Mouse (Mus musculus) right cerebral cortex, postnatal 10 days (tissue): ENCODE results near the gene Glis3.

ENCODE experiments used
- DNase-seq, 2 experiments: peaks; one replicate each; pipeline ENCODE4 v3.0.0; 2021; ENCODE audit warnings: low spot score in 2 of 2

The Glis3 gene

DNA sequence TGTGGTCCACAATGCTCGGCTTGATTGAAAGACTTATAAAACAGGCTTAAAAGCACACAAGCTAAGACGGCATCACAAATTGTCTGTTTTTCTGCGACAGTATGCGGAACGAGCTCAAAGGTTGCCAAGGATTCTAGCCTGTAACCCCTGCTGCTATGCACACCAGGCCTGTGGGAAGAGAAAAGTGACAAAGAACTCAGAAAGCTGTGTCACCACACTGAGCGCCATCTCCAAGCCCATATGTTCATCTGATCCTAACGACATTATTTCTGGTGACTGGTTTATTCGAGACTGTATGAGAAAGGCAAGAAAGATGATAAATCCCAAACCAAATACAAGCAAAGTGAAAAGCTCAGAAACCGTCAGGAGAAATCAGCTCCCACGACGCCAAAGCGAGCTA lies 144.9 kb downstream of the Glis3 start:
- no peak for DNase-seq

DNA sequence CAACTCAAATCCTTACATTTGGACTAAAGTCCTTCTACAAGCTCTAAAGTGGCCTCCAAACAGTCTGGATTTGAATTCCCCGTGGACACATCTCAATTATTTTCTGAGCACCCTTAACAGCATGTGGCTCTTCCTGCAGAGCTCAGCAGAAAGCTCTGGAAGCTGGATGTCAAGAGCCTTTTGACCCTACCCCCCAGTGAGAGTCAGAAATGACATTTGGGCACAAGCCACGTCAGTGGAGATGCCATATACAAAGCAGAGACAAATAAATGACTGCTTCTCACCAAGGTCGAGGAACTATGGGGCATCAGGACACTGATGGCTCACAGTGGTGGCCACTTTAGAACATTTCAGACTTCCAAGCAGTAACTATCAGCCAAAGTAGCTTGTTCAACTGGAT lies 146.3 kb downstream of the Glis3 start:
- DNase-seq = no peak

DNA sequence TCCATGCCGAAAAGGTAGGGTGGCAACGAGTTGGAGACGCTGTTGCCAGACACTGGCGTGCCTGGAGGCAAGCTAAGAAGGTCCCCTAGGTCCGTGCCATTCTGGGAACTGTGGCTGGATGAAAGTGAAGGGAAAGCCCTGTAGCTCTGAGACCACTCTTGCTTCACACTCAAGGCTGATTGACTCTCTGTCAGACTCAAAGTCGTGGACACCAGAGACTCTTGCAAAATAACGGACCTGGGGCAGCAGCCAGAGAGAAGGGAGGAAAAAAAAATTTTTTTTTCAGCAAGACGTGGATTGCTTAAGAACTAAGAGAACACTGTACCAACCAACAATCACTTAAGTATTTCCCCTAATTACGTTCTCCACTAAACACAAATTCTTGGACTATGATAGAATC lies 148.1 kb downstream of the Glis3 start:
- DNase-seq = no peak

DNA sequence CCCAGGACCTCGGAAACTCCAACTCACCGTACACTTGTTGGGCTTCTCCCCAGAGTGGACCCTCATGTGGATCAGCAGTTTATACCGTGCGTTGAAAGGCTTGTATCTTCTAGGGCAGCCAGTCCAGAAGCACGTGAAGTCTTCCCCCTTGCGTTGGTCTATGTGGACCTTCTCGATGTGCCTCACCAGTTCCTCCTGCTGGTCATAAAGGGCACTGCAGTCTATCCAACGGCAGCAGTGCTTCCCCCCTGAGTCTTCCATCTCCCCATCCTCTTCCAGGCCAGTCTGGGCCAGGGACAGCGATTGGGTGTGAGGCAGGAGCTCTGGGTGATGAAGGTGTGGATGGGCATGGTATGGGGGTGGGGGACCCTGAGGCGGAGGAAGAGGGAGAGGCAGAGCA lies 149.0 kb downstream of the Glis3 start:
- DNase-seq = no peak

DNA sequence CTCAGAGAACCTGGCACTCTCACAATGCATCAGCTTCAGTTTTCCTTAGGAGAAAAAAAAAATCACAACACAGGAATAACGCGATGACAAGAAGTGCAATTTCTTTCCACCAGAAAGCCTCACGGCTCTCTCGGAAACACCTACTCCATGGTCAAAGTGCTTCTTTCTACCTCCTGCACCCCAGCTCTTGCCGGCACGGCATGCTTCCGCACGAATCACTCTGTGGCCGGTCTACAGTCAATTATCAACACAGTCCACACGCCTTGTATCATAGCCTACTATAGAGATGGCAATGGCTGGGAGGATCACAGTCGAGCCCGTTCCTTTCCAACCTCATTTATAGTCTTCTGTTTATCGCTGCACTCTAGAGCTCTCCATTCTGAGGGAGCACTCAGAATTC lies 150.9 kb downstream of the Glis3 start:
- no peak for DNase-seq

DNA sequence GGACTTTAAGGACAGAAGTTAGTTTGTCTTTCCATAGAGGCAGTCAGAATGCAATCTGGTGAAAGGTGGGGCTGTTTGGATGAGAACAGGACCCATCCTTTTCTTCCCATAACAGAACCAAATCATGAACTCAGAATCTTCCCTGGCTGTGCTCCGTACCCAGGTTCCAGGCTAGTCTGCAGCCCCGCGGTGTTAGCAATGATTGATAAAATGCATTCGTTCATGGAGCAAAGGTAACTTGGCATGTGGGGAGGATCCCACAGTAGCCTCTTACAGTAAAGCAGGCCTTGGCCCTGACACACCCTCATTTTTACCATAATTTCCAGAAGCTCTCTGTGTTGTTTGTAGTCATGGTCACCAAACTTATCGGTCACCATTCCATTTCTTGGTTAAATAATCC lies 152.4 kb downstream of the Glis3 start:
- no peak for DNase-seq

DNA sequence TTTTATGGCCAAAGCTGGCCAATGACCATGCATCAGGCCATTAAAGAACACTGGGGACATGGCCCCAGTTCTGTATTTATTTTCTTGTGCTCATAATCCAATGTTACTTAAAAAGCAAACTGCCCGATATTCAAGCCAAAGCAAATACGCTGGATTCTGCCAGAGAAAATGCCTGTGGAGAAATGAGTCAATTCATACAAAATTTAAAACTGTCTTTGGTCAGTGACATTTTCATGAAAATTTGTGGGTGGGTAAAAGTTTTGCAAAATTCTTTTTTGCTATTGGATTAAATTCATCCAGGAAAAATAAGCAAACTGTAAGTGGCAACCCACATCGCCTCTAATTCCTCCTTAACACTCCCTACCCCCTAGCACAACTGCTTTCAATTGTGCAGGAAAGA lies 154.5 kb downstream of the Glis3 start:
- DNase-seq = no peak

DNA sequence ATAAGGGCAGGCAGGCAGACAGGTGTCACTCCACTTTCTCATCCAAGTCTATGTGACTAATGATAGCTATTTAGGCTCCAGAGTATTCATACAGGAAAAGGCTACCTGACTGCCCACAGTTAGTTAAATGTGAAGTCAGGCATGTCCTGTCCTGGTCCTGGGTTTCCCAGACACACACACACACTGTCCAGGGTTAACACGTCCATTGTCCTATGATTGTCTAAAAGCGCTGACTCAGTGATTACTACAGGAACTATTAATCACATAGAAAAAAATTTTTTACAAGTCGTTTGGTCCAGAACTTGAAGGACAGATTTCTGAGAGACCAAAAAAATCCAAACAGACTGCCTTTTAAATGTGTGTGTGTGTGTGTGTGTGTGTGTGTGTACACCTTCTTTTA lies 157.6 kb downstream of the Glis3 start:
- no peak for DNase-seq

DNA sequence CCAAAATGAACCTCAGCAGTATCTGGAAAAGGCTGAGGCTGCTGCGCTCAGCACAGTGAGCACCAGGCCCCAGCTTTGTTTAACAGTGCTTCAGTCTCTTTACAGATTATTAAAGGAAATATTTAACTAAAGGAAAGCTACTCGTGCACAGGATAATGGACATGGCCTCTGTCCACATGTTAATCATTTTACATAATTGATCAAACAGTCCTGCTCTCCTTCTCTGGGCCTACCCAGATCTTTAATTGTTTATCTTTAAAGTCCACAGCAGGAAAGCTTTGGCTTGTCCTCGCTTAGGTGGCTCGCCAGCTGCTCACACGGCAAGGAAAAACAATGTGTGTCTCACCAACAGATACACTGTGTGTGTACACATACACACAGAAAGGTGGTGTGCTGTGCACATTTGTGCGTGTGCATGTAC lies 159.1 kb downstream of the Glis3 start:
- no peak for DNase-seq

DNA sequence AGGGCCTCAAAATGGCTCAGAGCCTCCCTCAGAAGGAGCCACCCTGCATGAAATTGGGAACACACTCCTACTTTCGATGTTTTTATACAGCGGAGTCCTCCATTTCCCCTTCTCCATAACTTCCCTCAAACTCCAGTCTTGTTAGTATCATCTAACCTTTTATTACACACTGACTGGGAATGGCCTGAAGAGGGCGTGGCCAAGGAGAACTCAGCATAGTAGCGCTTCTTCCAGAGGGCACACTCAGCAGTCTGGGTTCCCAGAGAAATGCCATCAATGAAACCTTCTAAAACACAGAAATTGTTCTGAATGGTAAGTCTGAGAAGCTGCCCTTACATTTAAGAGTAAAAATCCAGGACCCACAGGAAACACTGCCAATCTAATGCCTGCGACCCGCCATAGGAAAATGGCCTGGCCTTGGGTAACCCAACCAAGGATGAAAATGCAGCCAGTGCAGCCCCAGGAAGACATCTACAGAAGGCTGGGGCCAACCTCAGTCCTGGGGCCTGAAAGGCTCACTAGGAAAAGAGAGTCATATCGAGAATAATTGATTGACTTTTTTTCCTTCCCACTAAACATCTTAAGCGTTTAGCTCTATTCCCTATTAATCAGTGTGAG lies 159.6 kb downstream of the Glis3 start:
- DNase-seq = no peak

DNA sequence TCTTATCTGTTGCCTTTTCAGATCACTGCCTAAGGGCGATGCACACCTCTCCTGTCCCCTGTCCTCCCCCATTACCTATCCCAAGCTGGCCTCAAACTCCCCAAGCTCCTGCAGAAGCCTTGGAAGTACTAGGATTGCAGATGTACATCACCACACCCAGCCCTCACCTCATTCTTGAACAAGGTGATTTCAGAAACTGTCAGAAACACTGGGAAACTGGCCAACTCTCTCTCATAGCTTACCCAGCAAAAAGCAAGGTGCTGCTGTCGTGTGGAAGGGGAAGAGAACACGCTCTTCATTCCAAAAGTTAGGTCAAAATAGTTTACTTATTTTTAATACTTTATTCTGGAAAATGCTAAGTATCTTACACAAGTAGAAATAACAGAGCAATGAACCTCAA lies 160.6 kb downstream of the Glis3 start:
- no peak for DNase-seq

DNA sequence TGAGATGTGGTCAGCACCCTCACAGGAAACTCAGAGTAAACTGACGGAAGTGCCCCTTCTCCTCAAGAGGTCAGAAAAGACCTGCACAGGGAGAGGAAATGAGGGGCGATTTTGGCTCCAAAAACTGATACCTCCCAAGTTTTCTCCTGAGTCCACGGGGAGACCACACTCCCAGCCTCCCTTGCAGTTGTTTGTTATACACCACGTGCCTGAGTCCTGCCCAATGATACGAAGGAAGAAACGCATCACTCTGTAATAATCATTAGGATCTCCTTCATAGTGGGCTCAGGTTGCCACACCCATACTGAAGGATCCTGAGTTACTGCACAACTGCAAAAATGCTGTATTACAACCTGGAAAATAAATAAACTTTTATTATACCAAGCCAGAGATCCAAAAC lies 161.0 kb downstream of the Glis3 start:
- DNase-seq = no peak

DNA sequence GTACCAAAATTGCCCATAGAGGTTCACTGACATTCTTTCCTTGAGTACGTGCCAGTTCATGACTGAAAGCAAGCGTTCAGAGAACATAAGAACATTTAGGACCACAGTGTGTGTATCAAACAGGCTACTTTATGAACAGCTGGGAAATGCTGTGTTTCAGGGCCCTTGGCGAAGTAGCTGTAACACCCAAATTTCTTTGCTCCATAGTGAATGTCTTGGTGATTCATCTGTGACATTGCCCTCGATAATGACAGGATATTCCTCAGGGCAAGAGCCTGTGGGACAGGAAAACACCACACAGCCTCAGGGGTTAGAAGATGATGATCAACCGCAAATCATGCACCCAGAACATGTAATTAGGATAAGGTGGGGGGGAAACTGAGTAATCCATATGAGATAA lies 161.6 kb downstream of the Glis3 start:
- DNase-seq = no peak

DNA sequence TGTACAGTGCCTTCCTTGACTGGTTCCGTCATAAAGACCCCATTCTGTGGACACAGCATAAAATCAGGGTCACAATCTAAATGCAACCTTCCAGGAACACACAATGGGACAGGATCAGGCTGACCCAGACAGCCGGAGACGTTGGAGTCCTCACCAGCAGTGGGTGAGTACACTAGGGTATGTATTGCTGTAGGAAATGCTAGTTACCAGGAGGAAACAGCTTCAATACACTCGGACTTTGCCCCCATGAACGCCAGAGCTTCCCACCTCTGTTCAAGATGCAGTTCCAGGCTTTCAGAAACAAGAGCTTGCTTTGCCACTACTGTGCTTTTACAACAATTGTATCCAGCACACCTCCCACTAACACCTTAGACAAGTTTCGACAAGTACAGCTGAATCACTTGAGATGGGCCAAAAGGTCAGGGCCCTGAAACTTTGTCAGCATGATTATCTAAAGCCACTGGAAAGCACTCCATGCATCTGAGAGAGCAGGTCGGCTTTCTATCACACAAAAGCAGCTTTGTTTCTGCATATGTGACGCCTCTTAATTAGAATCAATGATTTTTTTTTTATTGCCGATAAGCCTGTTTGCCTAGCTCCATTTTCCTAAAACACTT lies 162.3 kb downstream of the Glis3 start:
- DNase-seq = no peak

DNA sequence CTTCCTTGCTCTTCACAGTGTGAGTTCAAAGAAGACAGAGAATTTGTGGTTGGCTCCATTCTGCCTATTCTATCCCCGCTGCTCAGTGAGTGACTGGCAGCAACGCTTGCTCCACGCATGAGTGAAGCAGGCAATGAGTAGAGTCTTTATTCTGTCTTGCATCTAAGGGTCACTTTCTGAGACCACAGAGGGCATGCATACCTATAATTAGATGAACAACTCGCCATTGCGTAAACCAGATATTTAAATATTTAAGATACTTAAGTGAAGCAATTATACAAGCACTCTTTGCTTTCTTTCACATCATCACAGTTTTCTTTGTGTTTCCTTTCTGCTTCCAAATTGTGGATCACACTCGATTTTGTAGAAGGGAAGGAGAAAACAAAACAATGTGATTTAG lies 163.4 kb downstream of the Glis3 start:
- no peak for DNase-seq

DNA sequence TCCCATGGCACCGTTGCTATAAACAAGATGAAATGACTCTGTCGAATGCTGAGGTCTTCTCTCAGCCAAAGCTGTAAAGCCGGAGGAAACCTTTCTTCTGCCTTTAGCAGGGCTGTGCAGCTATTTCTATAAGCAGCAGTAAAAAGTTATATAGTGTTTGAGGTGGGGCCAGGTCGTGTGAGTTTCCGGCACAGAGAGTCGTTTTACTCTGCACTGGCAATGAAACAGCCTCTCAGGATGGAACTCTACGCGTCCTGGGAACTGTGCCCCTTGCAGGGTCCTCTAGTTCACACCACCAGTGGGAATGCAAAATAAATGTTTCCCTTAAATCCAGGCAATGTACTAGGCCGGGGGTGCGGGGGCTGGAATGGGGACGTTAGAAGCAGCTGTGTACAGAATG lies 167.4 kb downstream of the Glis3 start:
- DNase-seq = no peak

DNA sequence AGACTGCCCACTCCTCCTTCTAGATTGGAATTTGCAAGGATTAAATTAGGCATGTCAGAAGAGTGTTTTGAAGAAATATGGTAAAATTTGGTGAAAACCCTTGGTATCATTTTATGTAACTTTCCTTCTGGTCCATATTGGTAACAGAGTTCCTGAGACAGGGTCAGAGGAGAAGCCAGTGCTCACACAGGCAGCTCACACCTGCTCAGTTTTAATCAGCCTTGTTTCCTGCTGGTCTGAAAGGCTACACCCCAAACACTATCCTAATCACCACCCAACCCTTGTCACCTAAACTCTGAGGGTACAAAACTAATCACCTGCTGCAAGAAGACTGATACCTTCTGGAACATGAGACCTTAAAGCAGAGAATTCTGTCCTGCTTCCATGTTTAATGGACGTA lies 168.0 kb downstream of the Glis3 start:
- DNase-seq = no peak

DNA sequence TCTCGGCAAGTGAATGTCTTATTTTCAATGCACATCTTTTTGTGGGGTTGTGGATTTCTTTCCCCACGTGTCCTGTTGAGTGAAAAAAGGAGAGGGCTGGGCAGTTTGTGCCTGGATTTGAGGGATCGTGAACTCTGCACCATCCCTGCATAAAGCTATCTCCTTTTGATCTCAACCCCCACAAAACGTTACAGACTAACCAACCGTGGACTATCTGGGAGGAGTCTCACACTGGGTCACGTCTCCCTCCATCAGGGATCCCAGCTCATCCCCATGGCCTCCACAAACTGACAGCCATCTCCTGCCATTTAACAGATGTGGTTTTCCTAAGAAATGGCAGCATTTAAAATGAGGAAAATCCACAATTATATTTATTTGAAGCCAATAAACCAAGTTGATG lies 174.5 kb downstream of the Glis3 start:
- DNase-seq = no peak

DNA sequence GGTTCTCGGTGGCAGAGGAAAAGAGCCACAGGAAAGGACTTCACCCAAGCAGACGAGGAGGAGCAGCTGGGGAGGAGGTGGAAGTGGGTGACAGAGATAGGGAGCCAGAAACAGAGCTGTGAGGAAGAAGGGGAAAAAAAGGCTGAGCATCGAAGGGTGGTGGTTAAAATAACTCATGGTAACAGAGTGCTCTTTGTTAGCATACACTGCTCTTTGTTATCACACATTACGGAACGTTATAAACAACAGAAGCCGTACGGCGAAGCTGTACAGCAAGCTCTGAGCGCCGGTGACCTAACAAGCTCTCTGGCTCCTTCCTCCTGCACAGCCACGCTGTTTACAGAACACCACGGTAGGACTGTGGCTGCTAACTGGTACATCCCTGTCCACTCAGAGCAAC lies 176.9 kb downstream of the Glis3 start:
- DNase-seq = peak; percentile 62 to 76

DNA sequence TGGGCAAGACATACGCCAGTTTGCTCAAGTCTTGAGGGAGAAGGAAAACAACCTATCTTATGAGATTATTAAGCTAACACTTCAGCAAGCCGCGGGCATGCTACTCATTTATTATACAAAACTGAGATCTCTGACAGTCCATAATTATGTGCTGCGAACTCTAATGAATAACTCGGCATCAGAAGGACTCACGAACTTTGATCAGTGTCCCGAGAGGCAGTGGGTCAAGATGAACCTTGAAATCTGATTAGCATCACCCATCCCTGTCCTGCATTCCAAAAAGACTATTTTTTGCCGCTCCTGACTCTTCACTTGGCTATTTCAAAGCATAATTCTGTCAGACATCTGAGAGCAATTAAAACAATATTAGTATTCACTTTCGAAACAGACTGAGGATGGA lies 178.9 kb downstream of the Glis3 start:
- DNase-seq = no peak

DNA sequence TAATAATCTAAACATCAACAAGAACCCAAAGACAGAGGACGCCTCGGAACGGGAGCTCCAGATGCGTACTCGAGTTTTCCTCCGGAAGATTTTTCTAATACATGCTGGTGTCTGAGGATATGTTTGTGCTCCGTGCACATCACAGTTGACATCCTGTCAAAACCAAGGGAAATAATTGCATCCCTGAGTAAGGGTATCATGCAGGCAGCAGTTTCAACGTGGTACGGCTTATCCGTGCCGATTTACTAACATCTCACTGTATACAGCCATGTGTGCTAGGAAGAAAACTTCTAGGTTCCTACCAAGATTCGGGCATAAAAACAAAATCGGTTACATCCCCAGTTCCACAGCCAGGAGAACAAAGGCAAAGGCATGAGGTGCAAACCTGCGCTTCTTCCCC lies 179.4 kb downstream of the Glis3 start:
- no peak for DNase-seq

DNA sequence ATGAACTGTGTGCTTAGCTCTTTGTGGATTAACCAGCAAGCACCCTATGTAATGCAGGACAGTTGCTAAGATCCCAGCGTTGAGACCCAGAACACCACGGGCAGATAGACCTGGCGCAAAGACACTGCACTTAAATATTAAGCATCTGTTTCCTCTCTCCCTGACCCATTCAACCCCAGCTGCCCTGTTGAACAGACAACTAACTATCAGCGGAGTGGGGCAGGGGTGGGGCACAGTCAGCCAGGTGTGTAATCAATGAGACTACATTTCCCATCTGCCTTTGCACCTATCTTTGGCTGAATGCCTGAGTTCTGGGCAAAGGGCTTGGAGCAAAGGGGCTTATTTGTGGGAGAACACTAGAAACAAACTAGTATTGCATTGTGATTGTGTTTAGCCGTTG lies 180.1 kb downstream of the Glis3 start:
- DNase-seq = no peak

DNA sequence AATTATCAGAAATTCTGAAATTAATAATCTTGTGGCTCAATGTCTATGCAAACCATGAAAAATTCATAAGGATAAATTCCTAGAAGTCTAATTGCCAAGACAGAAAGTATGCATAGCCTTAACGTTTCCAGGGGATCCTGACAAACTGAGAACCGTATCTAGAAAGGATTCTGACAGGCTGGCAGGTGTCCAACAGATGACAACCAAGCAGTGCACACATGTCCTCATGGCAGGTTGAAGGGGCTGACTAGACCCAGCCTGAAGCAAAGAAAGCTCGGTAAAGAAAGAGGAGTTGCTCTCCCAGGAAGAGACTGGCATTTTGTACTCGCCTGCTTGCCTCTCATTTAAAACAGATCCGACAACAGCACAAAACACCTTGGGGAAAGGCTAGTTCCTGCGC lies 184.0 kb downstream of the Glis3 start:
- DNase-seq = peak in 1 of 2 experiments; percentile 35

DNA sequence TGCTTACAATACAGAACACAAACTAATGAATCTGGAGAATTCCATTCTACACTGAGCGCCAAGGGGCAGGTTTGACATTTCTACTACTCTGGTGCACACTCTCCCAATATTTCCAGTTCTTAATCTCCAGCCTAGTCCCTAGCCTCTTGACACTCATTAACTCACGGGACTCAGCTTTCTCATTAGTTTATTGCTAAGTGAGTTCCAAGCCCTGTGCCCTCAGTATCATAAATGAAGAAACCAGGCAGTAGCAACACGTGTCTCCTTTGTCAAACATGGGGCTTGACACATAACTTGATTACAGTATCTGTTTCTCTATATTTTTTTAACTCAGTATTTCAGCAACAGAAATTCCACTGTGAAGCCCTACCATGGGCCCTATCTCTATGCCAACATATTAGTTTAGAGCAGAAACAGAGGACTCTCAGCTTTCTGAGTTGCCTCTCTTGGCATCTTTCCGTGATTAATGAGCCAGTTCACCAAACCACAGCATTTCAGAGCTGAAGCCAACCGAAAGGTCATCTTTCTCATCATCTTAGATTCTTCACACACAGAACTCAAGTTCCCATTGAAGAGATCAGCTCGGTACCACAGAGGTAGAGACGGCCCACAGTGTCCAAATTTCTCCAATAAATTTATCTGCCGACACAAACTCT lies 186.1 kb downstream of the Glis3 start:
- DNase-seq = no peak
